Mouse (Mus musculus) lung, adult 2 months (tissue): ENCODE measurements around the gene Ror2.

Source experiments
- CTCF ChIP-seq: fragments of 200-500 bp; IDR thresholded peaks from 2 replicates; pipeline ENCODE4 v1.5.1; 2011; ENCODE audit warnings: mild to moderate bottlenecking, low read length, control low read depth; ENCODE audit not compliant: insufficient read depth
- POLR2A ChIP-seq: fragments of 200-500 bp; IDR thresholded peaks from 2 replicates; pipeline ENCODE4 v1.6.1; 2011; ENCODE audit warnings: low read depth, mild to moderate bottlenecking, control low read depth, low read length, borderline replicate concordance; ENCODE audit errors: extremely low read depth

- TF ChIP-seq POLR2A (no peak), CTCF (no peak)
These were observed 58.9 kb downstream of the Ror2 start for GRCm38 (mm10) chr13:53227019-53227418.
